Mouse (Mus musculus): Measurements from ENCODE around the gene 9130213A22Rik.

The 9130213A22Rik gene

DNA sequence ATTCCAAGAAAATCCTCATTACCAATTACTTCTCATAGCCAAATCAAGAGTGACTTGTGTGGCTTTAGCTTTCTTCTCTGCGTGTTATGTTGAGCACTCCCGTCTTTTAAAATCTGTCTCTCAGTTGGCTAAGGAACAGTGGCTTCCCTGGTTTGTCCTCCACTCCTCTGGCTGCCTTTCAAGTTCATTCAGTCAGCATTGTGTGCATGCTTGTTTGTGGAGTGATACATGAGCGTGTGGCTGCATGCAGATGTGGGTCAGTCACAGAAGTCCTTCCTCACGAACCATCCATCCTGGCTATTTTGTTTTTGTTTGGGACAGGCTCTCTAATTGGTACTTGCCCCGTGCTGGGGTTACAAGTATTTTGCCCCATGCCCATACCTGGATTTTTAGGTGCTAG is 45.8 kb downstream of the 9130213A22Rik start:
- DNase-seq (ENCODE audit: low spot score in 2 of 2), result peak in 1 of 2 experiments; percentile 54

DNA sequence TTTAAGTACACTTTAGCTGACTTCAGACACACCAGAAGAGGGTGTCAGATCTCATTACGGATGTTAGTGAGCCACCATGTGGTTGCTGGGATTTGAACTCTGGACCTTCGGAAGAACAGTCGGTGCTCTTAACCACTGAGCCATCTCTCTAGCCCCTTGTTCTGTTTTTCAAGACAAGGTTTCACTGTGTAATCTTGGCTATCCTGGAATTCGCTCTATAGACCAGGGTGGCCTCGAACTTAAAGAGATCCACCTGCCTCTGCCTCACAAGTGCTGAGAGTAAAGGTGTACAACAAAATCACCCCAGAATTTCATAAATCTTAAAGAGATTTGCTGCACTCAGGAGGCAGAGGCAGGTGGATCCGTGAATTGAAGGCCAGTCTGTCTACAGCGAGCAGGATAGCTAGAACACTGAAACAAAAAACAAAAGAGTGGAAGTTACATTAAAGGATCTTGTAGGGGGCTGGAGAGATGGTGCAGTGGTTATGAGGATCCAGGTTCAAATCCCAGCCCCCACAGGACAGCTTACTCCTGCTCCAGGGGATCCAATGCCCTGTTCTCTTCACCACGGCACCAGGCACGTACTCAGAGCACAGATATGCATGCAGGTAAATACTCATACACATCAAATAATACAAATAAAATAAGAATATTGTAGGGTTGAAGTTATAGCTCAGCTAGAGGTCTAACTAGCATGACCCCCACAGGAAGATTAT is 46.5 kb downstream of the 9130213A22Rik start:
- no peak for DNase-seq (ENCODE audit: low spot score in 2 of 2)

DNA sequence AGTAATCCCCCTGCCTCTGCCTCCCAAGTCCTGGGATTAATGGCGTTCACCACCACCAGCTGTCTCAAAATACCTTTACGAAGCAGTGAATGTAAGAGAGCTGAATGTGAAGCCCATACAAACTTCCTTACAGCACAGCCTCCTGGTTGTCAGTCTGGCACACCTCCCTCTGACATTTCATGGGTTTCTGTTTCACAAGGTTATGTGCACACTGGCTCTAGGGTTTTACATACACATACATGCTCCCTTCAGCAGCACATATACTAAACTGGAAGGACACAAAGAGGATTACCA is 47.7 kb downstream of the 9130213A22Rik start:
- no peak for DNase-seq (ENCODE audit: low spot score in 2 of 2)

DNA sequence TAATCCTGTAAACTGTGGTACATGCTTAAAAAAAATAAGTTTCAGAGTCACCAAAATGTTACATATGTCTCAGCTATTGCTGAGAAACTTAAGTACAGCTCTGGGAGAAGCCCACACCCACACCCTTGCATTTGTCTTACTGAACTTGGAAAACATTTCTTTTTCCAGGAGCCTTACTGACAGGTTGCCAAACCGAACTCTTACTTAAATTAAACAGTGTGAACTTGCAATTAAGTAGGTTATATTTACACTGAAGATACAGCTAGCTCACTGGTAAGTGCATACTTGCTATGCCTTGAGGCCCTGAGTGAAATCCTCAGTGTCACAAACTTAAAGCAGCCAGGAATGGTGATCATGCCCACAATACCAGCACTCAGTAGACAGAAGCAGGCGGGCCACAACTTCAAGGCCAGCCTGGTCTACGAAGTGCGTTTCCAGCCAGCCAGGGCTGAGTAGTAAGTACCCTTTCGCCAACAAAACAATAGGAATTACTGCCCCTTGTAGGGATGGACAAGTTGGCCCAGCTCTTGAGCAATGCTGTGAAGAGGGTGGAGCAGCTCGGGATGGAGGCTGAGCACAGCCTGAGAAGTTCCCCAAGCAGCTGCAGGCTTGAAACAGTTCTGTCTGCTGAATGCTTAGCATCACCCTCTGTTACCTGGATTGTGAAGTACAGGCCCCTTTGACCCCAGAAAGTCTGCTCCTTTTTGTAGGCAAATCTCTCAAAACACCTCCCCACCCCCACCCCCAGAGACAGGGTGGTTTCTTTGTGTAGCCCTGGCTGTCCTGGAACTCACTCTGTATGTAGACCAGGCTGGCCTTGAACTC is 48.2 kb downstream of the 9130213A22Rik start:
- DNase-seq (ENCODE audit: low spot score in 2 of 2), result no peak

DNA sequence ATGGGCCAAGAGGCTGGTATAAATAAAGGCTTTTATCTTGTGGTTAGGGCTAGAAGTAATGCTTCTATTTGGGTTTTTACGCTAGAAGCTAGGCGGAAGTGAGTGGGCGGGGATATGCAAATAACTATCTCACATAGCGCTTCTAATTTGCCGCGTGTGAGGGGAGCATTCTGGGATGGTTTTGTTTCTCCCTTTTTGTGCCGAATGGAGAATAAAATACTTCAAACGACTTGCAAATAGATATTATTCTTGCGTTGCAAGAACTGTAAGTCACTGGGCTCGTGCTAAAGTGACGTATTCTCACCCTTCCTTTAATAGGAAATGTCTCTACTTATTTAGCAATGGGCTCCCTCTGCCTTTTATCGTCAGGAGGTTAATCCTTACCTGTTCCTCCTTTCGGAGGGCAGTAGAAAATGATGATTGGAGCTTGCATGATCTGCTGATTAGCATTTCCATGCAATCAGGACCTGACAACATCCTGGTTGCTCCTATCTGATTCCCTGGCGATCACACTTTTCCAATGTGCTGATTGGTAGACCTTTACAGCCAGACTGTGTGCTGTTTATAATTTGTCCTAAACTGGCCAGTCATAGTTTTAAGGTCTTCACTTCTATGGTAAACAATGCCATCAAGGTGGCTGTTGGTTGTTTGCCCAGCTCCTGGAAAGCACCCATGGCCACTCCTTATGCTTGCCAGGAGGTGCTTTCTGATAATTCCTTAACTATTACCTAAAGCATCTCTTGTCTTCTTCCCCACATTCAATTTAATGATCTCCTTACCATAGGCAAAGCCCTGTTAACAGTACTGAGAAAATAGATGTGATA is 49.1 kb downstream of the 9130213A22Rik start:
- peak; percentile 93 to 94 for DNase-seq (ENCODE audit: low spot score in 2 of 2)

DNA sequence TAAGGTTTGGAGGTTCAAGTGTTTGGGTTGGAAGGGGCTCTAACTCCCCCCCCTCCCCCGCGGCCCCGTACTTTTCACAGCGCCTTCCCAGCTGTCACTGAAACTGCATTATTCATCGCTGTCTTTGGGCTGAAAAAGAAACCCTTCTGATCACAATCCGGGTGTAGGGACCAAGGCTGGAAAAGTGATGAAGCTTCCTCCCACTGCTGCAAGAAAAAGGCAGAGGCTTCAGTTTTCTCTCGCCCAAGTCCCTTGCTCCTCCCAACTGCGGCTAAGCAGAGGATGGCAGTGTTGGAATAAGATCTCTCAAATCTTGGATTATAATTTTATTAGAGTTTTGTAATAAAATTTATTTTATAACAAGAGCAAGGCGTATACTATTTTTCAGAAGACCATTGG is 49.7 kb downstream of the 9130213A22Rik start:
- DNase-seq (ENCODE audit: low spot score in 2 of 2), result no peak

DNA sequence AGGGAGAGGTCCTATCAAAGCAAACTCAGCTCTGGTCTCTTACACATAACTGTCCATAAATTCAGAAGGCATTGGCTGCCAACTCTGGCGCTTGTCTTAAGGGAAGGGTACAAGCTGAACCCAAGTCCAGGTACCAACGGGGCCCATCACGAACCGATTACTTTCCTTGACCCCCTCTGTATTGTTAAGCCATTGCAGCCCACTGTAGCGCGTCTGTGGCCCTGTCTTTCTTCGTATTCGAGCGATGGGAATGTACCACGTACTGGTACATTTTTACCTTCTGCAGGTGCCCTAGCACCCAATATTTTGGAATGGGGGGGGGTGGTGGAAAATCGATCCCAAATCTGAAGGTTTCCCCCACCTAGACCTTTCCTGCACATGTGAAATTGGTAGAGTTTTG is 50.2 kb downstream of the 9130213A22Rik start:
- no peak for DNase-seq (ENCODE audit: low spot score in 2 of 2)

DNA sequence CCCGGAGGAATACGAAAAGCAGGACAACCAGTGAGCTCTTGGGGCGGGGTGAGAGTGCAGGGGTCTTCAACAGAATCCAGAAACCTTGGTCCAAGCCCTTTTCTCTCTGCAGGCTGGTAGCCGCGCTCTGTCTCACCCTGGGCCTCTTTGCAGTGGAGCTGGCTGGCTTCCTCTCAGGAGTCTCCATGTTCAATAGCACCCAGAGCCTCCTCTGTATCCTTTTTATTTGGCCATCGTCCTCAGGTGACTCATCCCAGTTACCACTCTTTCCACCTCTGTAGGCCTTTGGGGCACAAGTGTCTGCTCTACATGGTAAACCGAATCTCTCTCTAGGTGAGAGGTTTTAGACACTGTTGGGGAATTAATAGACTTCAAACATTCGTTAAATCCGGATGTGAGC is 51.1 kb downstream of the 9130213A22Rik start:
- DNase-seq (ENCODE audit: low spot score in 2 of 2), result no peak

DNA sequence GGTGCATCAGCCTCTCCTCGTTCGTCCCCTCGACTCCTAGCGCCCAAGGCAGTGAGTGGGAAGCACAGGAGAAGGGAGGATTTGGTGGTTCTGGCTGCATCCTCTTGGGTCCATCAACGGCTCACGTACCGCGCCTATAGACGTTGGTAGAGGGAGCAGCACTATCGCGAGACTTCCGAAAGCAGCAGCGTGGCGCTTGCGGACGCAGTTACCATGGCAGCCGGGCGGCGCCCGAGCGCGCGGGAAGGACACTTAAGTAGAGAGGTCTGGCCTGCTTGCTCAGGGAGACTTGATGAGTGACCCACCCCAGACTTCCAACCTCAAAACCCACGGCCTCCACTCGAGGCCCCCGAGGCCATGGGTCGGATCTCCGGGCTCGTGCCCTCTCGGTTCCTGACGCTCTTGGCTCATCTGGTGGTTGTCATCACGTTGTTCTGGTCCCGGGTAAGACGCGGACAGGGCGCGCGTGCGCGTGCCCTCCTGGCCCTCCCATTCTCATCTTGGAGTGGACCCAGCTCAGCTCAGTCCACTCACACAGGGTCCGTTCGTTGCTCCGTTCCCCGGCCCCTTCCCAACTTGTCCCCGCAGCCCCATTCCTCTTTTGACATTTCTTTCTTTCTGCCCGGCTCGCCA is 51.7 kb downstream of the 9130213A22Rik start, which contains the start of gene Tmem107:
Gene Tmem107, plus strand, starts transcription at position 217 of the 633 bp plus-strand sequence.
- peak; percentile 96 to 97 for DNase-seq (ENCODE audit: low spot score in 2 of 2)

DNA sequence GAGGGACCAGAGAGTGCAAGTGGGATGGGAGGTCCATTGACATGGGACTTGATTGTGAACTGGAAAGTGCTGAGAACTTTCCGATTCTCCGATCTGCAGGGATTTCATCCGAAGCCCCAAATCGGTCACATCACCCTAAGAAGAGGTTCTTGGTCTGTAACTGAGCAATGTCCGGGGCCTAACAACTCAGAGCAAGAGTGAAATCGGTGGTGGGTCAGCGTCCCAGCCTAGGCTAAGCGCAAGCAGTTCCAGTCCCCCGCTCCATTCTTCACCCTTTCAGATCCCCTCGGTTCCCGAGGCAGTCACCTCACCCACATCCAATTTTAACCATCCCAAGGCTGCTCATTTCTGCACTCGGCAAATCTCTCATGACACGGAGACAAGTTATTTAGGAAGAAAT is 52.3 kb downstream of the 9130213A22Rik start:
- DNase-seq (ENCODE audit: low spot score in 2 of 2), result no peak

All from right cerebral cortex, postnatal 10 days (tissue).